Mouse (Mus musculus) embryonic facial prominence, embryonic 12.5 days (tissue): ENCODE data around the gene Acss1. TPM values are rescaled to one million over a fixed set of nuclear protein-coding genes. Genes with fewer than 3 reads are reported as not detected.

Experiments used
- ATAC-seq: fragments of 200-750 bp; cut with Nextera tagmentation; 2 replicates; pipeline ENCODE4 v1.8.0; 2017; ENCODE audit not compliant: insufficient number of reproducible peaks, insufficient read depth, low FRiP score, low TSS enrichment
- H3K27ac ChIP-seq: fragments of 300-500 bp; sonication (generic); 2 replicates; pipeline ENCODE4 v1.5.1; 2016; ENCODE audit warnings: mild to moderate bottlenecking
- H3K27me3 ChIP-seq: fragments of 300-500 bp; sonication (generic); 2 replicates; pipeline ENCODE4 v1.6.1; 2016; ENCODE audit warnings: mild to moderate bottlenecking, moderate library complexity
- H3K36me3 ChIP-seq: fragments of 300-500 bp; sonication (generic); 2 replicates; pipeline ENCODE4 v1.6.1; 2016; ENCODE audit warnings: mild to moderate bottlenecking
- H3K4me1 ChIP-seq: fragments of 300-500 bp; sonication (generic); 2 replicates; pipeline ENCODE4 v1.6.1; 2016
- H3K4me2 ChIP-seq: fragments of 300-500 bp; sonication (generic); replicated peaks from 2 replicates; pipeline ENCODE4 v1.6.1; 2016; ENCODE audit warnings: mild to moderate bottlenecking, moderate library complexity
- H3K4me3 ChIP-seq: fragments of 300-500 bp; sonication (generic); 2 replicates; pipeline ENCODE4 v1.5.1; 2016; ENCODE audit warnings: mild to moderate bottlenecking
- H3K9ac ChIP-seq: fragments of 300-500 bp; sonication (generic); 2 replicates; pipeline ENCODE4 v1.6.1; 2016; ENCODE audit warnings: mild to moderate bottlenecking, moderate library complexity
- H3K9me3 ChIP-seq: fragments of 300-500 bp; sonication (generic); 2 replicates; pipeline ENCODE4 v1.6.1; 2016; ENCODE audit warnings: mild to moderate bottlenecking, moderate library complexity
- WGBS: fragments of 180-500 bp; shearing (Covaris S2); methylation state at CpG from one replicate; pipeline ENCODE4 v1.1.7; 2016; 5-methylcytosine and 5-hydroxymethylcytosine counted together
- polyA plus RNA-seq: library from polyadenylated mRNA; unstranded; fragments of >200 nt; fragmentation: Nextera tagmentation; extraction: Ambion mirVana; gene quantifications from 2 replicates; pipeline ENCODE4 v1.2.1, GENCODE M21; 2016

Gene Acss1
- polyA plus RNA-seq, 1 experiment from 2014 or later: 7.7 TPM

DNA sequence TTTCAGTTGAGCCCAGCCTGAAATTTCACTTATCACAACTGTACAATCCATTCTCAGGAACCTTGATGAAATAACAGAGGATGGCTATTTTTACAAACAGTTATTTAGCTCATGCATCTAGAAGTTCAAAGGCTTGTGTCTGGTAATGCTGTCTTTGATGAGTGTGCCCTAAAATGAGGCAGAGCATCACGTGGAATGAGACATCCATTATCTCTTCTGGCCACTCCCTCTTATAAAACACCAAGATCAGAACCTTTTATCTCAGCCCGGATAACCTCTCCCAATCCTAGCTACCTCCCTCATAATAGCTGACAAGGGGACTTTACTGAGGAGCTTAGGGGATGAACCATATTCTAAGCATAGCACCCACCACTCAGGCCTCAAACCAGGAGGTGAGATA is 3.3 kb downstream of the Acss1 start:
- Histone ChIP-seq H3K4me3 (no peak overlapping the region), H3K36me3 (no peaks in the 10 kb centered on the region), H3K4me2 (no peak overlapping the region), H3K27me3 (peaks cover 17% of the 10 kb centered on the region; the same call in 1 of the 2 replicates), H3K9ac (no peak overlapping the region), H3K4me1 (peaks cover 8% of the 10 kb centered on the region; the same call in 1 of the 2 replicates), H3K9me3 (no peaks in the 10 kb centered on the region), H3K27ac (no peak overlapping the region)
- ATAC-seq: no peak
- whole genome bisulfite sequencing: 76% methylated on average over 2 of the region's 2 CpGs

DNA sequence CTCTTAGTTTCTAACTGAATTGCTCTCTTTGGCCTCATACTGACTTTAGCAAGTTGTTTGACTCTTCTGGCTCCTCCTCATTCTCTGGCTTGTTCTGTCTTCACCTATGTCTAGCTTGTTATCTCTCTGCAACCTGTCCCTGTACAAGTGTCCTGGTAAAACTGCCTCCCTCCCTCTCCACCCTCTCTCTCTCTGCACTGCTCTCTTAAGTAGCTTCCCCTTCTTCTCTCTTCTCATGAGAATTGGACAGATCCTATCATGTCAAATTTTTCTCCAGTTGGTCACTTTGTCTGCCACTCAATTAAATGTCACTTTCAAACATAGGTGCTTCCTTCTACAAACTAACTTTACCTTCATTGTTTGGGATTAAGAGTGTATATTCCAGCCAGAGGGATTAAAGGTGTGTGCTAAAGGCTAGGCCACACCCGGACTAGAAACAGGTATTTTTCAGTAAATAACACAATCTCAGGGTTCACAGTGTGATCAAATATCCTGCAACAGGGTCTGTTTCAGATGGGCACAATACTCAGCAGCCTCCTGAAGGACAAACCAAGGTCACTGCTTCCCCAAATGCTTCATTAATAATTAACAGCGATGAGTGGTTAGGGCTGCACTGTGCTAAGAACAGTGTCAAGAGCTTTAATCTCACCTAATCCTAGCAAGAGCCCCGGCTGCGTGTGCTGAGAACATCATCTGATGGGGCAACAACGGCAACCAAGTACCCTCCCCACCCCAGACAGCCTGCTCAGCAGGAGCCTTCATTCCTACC is 4.0 kb downstream of the Acss1 start:
- 88% methylated on average over 5 of the region's 5 CpGs for WGBS

DNA sequence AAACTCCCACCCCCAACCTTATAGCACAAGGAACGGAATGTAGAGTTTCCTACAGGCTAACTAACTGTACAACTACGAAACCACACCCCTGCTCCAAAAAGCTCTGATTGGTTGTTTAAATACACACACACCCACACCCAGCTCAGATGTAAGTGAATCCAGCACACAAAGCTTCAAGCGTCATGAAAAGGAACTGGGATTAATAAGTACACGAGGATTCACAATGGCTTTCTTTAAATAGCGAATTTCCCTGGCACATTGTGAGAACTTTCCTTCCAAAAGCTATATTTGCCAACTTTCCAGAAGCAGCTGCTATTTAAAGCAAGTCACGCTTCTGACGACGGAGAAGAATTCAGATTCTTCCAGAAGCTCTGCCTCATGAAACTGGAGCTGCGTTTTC is 5.0 kb downstream of the Acss1 start:
- Histone ChIP-seq H3K9me3 (no peaks in the 10 kb centered on the region), H3K4me1 (peaks cover 5% of the 10 kb centered on the region; the same call in 1 of the 2 replicates), H3K36me3 (no peaks in the 10 kb centered on the region), H3K27ac (no peak overlapping the region), H3K4me2 (no peak overlapping the region), H3K9ac (no peak overlapping the region), H3K27me3 (peaks cover 17% of the 10 kb centered on the region; the same call in 1 of the 2 replicates), H3K4me3 (no peak overlapping the region)
- WGBS: 68% methylated on average over 9 of the region's 9 CpGs
- ATAC-seq: no peak

More for the DNA sequence above, 4.0 kb downstream of the Acss1 start:
- Histone ChIP-seq H3K27me3 (peaks cover 17% of the 10 kb centered on the region; the same call in 1 of the 2 replicates), H3K4me1 (peaks cover 8% of the 10 kb centered on the region; the same call in 1 of the 2 replicates), H3K4me3 (no peak overlapping the region), H3K9ac (no peak overlapping the region), H3K4me2 (no peak overlapping the region), H3K9me3 (no peaks in the 10 kb centered on the region), H3K36me3 (no peaks in the 10 kb centered on the region), H3K27ac (no peak overlapping the region)
- no peak for ATAC-seq

DNA sequence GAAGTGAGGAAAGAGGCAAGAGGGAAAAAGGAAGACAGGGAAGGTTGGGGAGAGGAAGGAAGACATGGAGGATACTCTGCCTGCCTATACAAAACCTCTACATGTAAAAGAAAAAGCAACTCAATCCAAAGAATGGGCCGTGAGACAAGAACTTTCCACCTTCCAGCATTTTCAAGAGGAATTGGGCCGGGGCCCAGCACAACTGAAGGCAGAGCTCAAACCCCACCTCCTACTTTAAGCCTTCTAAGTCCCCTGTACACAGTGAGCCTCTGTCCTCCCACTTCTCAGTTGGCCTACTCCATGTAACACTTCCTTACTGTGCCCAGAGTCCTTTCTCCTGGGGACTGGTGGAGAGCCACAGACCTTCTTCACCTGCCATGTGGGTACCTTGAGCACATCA is 6.3 kb downstream of the Acss1 start:
- WGBS: 78% methylated on average over 2 of the region's 2 CpGs
- no peak overlapping the region for H3K9ac ChIP-seq
- H3K4me2 ChIP-seq: no peak overlapping the region
- peaks cover 1% of the 10 kb centered on the region; the same call in 1 of the 2 replicates for H3K4me1 ChIP-seq
- no peaks in the 10 kb centered on the region for H3K9me3 ChIP-seq
- no peaks in the 10 kb centered on the region for H3K36me3 ChIP-seq
- peaks cover 7% of the 10 kb centered on the region; the same call in 1 of the 2 replicates for H3K27me3 ChIP-seq
- no peak for ATAC-seq
- no peak overlapping the region for H3K27ac ChIP-seq
- H3K4me3 ChIP-seq: no peak overlapping the region

DNA sequence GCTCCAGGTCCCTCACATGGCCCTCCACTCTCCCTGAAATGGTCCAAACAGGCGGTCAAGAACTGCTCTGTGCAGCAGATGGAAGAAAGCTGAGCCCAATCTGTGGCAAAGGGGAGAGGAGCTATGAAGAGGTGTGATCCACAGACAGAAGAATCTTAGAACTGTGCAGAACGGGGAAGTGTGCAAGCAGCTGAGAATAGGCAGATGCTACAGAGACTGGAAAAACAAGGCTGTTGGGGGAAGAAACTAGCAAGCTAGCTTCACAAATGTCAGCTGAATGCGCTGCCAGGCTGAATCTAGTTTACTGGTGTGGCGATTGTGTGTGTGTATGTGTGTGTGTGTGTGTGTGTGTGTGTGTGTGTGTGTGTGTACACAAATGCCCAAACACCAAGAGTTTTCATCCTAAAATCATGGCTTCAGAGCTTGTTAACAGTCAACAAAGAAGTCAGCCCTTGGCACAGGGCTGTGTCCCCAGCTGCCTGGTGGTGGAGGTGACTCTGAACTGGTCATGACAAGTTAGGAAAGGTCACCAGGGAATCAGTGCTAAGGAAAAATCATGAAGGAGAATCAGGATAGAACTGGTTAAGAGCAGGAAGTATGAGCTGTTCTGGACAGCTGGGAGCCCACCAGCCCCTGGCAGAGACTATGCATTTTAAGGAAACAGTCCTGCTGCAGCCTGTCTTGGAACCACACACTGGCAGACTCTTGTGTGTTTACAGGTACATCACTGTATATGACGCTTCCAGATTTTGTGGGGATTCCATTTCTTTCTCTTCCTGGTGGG is 7.4 kb downstream of the Acss1 start:
- H3K36me3 ChIP-seq: no peaks in the 10 kb centered on the region
- no peak overlapping the region for H3K4me2 ChIP-seq
- 84% methylated on average over 5 of the region's 5 CpGs for WGBS
- no peak overlapping the region for H3K4me3 ChIP-seq
- H3K9ac ChIP-seq: no peak overlapping the region
- H3K9me3 ChIP-seq: no peaks in the 10 kb centered on the region
- no peaks in the 10 kb centered on the region for H3K4me1 ChIP-seq
- no peak overlapping the region for H3K27ac ChIP-seq
- H3K27me3 ChIP-seq: 0 out of 2 replicates have a peak, but pooled peaks cover 3% of the 10 kb centered on the region
- ATAC-seq: no peak

DNA sequence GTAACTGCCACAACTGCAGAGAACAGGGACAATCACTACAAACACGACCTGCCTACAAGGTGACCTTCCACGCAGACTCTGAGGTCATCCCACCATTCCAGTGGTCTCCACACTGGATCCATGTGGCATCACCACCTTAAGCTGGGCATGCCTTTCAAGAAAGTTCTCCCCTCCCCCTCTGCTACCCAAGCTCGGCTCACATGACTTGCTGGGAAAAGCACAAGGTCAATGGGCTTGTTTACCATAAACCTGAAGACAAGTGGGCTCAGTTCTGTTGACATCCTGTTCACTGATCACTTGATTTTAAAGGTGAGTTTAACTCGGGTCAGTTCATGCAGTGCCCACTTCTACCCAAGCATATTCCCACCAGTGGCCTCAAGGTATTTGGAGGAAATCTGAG is 8.3 kb downstream of the Acss1 start:
- 60% methylated on average over 4 of the region's 4 CpGs for WGBS
- ATAC-seq: no peak

DNA sequence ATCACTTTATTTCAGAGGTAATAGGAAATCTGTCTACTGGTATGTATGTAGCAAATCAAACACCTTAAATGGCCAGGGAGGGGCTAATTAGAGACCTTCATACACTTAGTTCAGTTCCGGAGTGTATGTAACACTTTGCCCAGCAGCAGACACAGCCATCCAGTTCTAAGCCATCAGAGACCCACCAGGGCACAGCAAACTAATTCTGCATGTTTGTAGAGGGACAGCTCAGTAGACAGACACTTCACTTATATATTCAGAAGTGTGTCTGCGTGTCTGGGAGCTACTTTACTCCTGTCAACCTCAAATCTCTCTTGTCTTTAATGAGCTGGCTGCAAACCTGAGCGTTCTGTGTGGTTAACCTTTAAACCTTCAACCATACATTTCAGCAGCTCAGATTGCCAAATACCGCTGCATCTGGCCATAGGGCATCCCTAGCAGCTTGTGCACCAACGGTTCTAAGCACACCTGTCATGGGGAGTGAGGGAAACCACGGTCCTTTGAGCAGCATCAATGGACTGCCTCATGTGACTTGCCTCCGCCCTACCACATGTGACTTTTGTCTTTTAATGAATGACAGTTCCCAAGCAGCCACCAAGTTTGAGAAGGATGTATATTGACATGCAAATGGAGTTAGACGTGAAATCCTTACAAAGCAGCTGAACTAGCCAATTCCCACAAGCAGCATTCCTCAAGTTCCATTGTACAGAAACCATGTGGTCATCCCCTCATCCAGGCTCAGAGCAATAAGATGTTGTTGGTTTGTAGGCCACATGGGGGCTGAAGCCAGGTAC is 11.1 kb downstream of the Acss1 start:
- Histone ChIP-seq H3K27ac (no peak overlapping the region), H3K27me3 (no peaks in the 10 kb centered on the region)

More for the DNA sequence above, 8.3 kb downstream of the Acss1 start:
- Histone ChIP-seq H3K4me3 (no peak overlapping the region), H3K9me3 (no peaks in the 10 kb centered on the region), H3K4me2 (no peak overlapping the region), H3K27me3 (no peaks in the 10 kb centered on the region), H3K27ac (no peak overlapping the region), H3K36me3 (no peaks in the 10 kb centered on the region), H3K9ac (no peak overlapping the region), H3K4me1 (no peaks in the 10 kb centered on the region)

DNA sequence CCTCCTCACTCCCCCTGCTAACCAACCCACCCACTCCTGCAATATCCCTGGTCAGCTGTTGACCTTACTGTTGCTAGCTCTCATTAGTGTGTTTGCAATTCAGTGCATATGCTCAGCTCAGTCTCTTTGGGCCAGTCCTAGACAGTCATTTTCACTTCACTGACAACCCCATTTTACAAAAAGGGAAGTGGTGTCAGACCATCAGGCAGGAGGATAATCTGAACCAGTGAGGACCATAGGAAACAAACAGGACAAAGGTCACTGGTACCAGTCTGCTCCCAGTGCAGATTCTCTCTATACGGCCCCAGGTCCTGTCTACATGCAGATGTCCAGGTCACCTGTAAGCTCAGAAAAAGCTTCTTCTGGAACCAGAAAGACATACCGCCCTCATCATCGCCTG is 12.2 kb downstream of the Acss1 start:
- no peak for ATAC-seq
- H3K27me3 ChIP-seq: no peaks in the 10 kb centered on the region
- H3K27ac ChIP-seq: no peak overlapping the region
- H3K4me3 ChIP-seq: no peak overlapping the region
- no peak overlapping the region for H3K9ac ChIP-seq
- H3K4me1 ChIP-seq: peaks cover 3% of the 10 kb centered on the region; the same call in 1 of the 2 replicates
- H3K36me3 ChIP-seq: no peaks in the 10 kb centered on the region
- 87% methylated on average over 3 of the region's 3 CpGs for WGBS
- no peak overlapping the region for H3K4me2 ChIP-seq
- no peaks in the 10 kb centered on the region for H3K9me3 ChIP-seq

More for the DNA sequence above, 11.1 kb downstream of the Acss1 start:
- H3K4me2 ChIP-seq: no peak overlapping the region
- H3K9me3 ChIP-seq: no peaks in the 10 kb centered on the region
- no peak overlapping the region for H3K4me3 ChIP-seq
- H3K36me3 ChIP-seq: no peaks in the 10 kb centered on the region
- 63% methylated on average over 8 of the region's 8 CpGs for WGBS
- H3K4me1 ChIP-seq: no peaks in the 10 kb centered on the region
- H3K9ac ChIP-seq: no peak overlapping the region
- no peak for ATAC-seq

DNA sequence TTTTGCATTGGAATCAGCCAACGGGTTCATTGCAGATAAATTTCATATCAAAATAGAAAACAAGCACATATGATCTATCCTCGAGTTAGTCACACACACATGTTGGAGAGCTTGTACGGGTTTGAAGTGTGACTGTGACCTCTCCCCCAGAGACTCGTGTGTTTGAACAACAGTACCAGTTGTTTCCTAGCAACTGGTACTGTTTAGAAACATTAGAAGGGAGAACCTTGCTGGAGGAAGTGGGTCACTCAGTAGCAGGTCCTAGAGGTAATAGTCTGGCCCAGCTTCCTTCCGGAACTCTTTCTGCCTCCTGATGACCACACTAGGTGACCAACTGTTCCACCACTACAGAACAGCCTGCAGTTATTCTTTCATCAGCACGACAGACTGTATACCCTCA is 13.0 kb downstream of the Acss1 start:
- Histone ChIP-seq H3K9ac (no peak overlapping the region), H3K4me3 (no peak overlapping the region), H3K27me3 (no peaks in the 10 kb centered on the region), H3K36me3 (no peaks in the 10 kb centered on the region), H3K9me3 (no peaks in the 10 kb centered on the region), H3K4me2 (no peak overlapping the region), H3K27ac (no peak overlapping the region), H3K4me1 (peaks cover 8% of the 10 kb centered on the region; the same call in 1 of the 2 replicates)
- ATAC-seq: no peak
- 76% methylated on average over 6 of the region's 6 CpGs for WGBS

DNA sequence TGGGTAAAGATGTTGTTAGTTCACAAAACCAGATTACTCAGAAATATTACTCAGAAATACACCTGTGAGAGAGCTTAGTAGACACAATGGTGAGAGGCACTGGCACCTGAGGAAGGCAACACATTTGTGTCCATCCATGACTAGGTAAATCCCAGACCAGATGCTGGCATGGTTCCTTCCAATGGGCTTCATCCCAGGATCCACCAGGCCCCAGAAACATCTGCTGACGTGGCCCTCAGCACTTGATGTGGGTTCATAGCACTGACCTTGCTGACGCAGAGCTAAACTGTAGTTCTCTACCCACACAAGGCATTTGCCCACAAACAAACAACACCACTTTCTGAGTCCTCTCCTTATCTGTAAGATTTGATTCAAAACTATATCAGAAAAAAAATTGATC is 13.5 kb downstream of the Acss1 start:
- H3K4me2 ChIP-seq: no peak overlapping the region
- peaks cover 8% of the 10 kb centered on the region; the same call in 1 of the 2 replicates for H3K4me1 ChIP-seq
- no peak overlapping the region for H3K27ac ChIP-seq
- no peak overlapping the region for H3K4me3 ChIP-seq
- 79% methylated on average over 2 of the region's 2 CpGs for WGBS
- ATAC-seq: no peak
- no peak overlapping the region for H3K9ac ChIP-seq
- no peaks in the 10 kb centered on the region for H3K9me3 ChIP-seq
- no peaks in the 10 kb centered on the region for H3K36me3 ChIP-seq
- no peaks in the 10 kb centered on the region for H3K27me3 ChIP-seq

DNA sequence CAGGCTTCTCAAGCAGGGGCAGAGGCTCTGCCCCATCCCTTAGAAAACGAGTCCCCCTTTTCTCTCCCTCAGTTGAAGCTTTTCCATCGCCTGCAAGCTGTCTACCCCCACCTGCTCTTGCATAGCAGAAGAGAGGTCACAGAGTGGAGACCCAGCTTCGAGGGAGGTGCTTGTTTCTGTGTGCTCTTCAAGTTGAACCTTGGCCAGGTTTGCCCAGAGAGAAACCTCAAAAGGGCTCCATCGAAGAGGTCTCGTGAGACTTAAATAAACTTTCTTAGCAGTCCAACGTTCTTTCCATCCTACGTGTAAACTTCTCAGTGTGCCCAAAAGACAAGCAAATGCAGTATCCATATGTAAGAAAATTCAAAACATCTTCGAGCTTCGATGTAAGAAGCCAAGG is 16.9 kb downstream of the Acss1 start:
- no peaks in the 10 kb centered on the region for H3K36me3 ChIP-seq
- peak overlapping the region; percentile 57; the same call in 1 of the 2 replicates for H3K27ac ChIP-seq
- no peak overlapping the region for H3K4me2 ChIP-seq
- peaks cover 8% of the 10 kb centered on the region; the same call in 1 of the 2 replicates for H3K4me1 ChIP-seq
- no peak overlapping the region for H3K9ac ChIP-seq
- ATAC-seq: no peak
- no peaks in the 10 kb centered on the region for H3K9me3 ChIP-seq
- H3K4me3 ChIP-seq: no peak overlapping the region
- 57% methylated on average over 9 of the region's 9 CpGs for WGBS
- no peaks in the 10 kb centered on the region for H3K27me3 ChIP-seq
